Mouse (Mus musculus) forebrain, embryonic 14.5 days (tissue): ENCODE data around the gene Wipi2. TPM values are rescaled to one million over a fixed set of nuclear protein-coding genes. Genes with fewer than 3 reads are reported as not detected.
A peak's percentile ranks its signal among the peaks of the same experiment; 100 is the strongest.

Source experiments
- ATAC-seq: fragments of 200-750 bp; cut with Nextera tagmentation; 2 replicates; pipeline ENCODE4 v1.8.0; 2017; ENCODE audit warnings: mild to moderate bottlenecking, moderate library complexity
- DNase-seq: peaks from one replicate; pipeline ENCODE4 v3.0.0-alpha.2; 2015; ENCODE audit warnings: low spot score
- H3K27ac ChIP-seq: fragments of 300-500 bp; sonication (generic); 2 replicates; pipeline ENCODE4 v1.5.1; 2014; ENCODE audit warnings: low read depth, mild to moderate bottlenecking, control low read depth, low read length, moderate library complexity
- H3K27me3 ChIP-seq: fragments of 300-500 bp; sonication (generic); replicated peaks from 2 replicates; pipeline ENCODE4 v1.6.1; 2014; ENCODE audit warnings: low read length, control low read depth, mixed read lengths; ENCODE audit not compliant: control insufficient read depth, insufficient read depth
- H3K36me3 ChIP-seq: fragments of 300-500 bp; sonication (generic); 2 replicates; pipeline ENCODE4 v1.6.1; 2014; ENCODE audit warnings: low read length, control low read depth; ENCODE audit not compliant: control insufficient read depth, insufficient read depth
- H3K4me1 ChIP-seq: fragments of 300-500 bp; sonication (generic); 2 replicates; pipeline ENCODE4 v1.6.1; 2014; ENCODE audit warnings: antibody characterized with exemption, low read length, control low read depth; ENCODE audit not compliant: control insufficient read depth, insufficient read depth
- H3K4me2 ChIP-seq: fragments of 300-500 bp; sonication (generic); 2 replicates; pipeline ENCODE4 v1.6.1; 2014; ENCODE audit warnings: mild to moderate bottlenecking, control low read depth, low read length
- H3K4me3 ChIP-seq: fragments of 300-500 bp; sonication (generic); 2 replicates; pipeline ENCODE4 v1.5.1; 2014; ENCODE audit warnings: low read depth, low read length, control low read depth
- H3K9ac ChIP-seq: fragments of 300-500 bp; sonication (generic); 2 replicates; pipeline ENCODE4 v1.6.1; 2014; ENCODE audit warnings: mild to moderate bottlenecking, low read length, control low read depth, moderate library complexity
- H3K9me3 ChIP-seq: fragments of 300-500 bp; sonication (generic); replicated peaks from 2 replicates; pipeline ENCODE4 v1.6.1; 2016; ENCODE audit warnings: low read length, control low read depth, mixed read lengths; ENCODE audit not compliant: control insufficient read depth
- WGBS: fragments of 180-500 bp; shearing (Covaris S2); extraction: QIAGEN DNeasy Blood & Tissue Kit; methylation state at CpG from one replicate; pipeline ENCODE4 v1.1.7; 2014; 5-methylcytosine and 5-hydroxymethylcytosine counted together
- polyA plus RNA-seq: library from polyadenylated mRNA; unstranded; fragments of >200 nt; fragmentation: Nextera tagmentation; extraction: Ambion mirVana; gene quantifications from 2 replicates; pipeline ENCODE4 v1.2.1, GENCODE M21; 2014

Wipi2 gene
- polyA plus RNA-seq, 1 experiment from 2014 or later, result 41.5 TPM

- Histone ChIP-seq H3K27me3 (peaks cover 5% of the 10 kb centered on the region), H3K36me3 (peaks cover 15% of the 10 kb centered on the region; the same call in 1 of the 2 replicates), H3K4me3 (peak overlapping the region; percentile 76), H3K4me1 (peaks cover 15% of the 10 kb centered on the region), H3K27ac (no peak overlapping the region), H3K9ac (peak overlapping the region; percentile 94), H3K9me3 (no peaks in the 10 kb centered on the region), H3K4me2 (peak overlapping the region; percentile 80)
- DNase-seq, result peak; percentile 78
- ATAC-seq, result peak; percentile 85
- WGBS, result 1% methylated on average over 54 of the region's 72 CpGs
Measured at GRCm38 (mm10) chr5:142701651-142702510, 74.4 kb downstream of the Wipi2 start.

DNA sequence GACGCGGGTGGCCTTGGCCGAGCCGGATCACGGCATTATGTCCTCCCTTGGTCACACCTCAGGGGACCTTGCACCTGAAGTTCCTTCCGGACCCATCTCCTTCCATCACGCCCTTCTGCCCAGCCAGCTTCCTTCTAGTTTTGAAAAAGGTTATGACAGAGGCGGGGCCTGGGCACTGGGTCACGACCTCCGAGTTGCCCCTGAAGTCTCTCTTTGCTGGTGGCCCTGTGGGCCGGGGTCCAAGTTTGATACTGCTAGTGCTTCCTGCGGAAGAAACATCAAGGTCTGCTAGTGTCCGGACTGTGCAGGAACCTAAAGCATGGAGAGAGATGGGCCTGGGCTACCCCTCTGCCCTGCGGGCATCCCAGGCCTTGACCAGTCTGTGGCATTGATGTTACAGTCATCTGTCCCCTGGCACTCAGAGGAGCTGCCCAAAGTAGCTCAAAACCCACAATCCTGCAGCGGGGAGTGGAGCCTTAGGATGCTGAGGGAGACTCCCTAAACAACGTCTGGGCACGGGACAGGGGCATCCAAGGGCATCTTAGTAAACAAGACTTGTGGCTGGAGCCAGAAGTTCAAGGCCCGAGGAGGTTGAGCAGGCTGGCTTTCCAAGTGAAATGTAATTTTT lies 75.1 kb downstream of the Wipi2 start:
- DNase-seq, result no peak

DNA sequence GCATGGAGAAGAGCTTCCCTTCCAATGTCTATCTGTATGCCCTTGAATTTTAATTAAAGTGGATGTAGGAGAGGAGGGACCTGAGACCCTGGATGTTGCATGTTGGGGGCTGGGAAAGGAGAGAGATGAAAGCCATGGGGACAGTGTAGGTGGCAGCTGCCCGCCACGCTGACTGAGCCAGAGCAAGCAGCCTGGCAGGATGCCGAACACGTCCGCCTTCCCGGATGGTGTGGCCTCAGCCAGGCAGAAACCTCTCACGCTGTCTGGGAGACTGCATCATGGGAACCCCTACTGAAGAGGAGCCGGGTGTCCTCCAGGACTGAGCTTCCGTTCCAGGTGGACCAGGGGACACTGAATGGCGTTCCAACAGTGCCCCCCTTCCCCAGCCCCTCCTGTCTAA lies 76.1 kb downstream of the Wipi2 start:
- Histone ChIP-seq H3K27ac (no peak overlapping the region), H3K9ac (peak overlapping the region; percentile 94), H3K9me3 (no peaks in the 10 kb centered on the region), H3K4me2 (peak overlapping the region; percentile 80), H3K4me3 (peak overlapping the region; percentile 76), H3K36me3 (peaks cover 17% of the 10 kb centered on the region), H3K27me3 (peaks cover 5% of the 10 kb centered on the region), H3K4me1 (peaks cover 15% of the 10 kb centered on the region)
- peak; percentile 59 for DNase-seq
- ATAC-seq, result no peak
- 77% methylated on average over 10 of the region's 10 CpGs for WGBS

More for the DNA sequence above, 75.1 kb downstream of the Wipi2 start:
- Histone ChIP-seq H3K4me3 (peak overlapping the region; percentile 76), H3K4me1 (peaks cover 15% of the 10 kb centered on the region), H3K36me3 (peaks cover 15% of the 10 kb centered on the region; the same call in 1 of the 2 replicates), H3K27ac (no peak overlapping the region), H3K9me3 (no peaks in the 10 kb centered on the region), H3K4me2 (peak overlapping the region; percentile 80), H3K27me3 (peaks cover 5% of the 10 kb centered on the region), H3K9ac (peak overlapping the region; percentile 94)
- ATAC-seq, result no peak
- 19% methylated on average over 18 of the region's 18 CpGs for WGBS

DNA sequence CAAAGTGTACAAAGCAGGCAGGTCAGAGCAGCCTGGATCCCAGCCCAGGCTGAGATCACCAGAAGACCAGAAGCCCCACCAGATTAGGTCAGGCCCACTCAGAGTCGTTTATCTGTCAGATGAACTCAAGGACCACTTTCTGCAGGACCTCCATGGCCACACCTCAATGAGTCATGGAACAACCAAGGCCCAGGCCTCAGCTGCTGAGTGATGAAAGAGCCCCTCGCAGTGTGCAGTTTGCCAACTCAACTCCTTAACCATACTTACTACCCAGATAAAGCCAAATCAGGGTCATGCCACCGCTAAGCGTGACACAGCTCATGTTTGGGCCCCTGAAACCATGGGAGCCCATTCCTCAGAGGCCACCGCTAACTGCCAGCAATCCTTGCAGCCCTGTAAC lies 80.2 kb downstream of the Wipi2 start:
- no peak overlapping the region for H3K9ac ChIP-seq
- no peaks in the 10 kb centered on the region for H3K9me3 ChIP-seq
- WGBS, result 92% methylated on average over 5 of the region's 5 CpGs
- ATAC-seq, result no peak
- H3K27me3 ChIP-seq, result no peaks in the 10 kb centered on the region
- H3K4me1 ChIP-seq, result peaks cover 12% of the 10 kb centered on the region
- H3K36me3 ChIP-seq, result peaks cover 52% of the 10 kb centered on the region
- H3K4me2 ChIP-seq, result no peak overlapping the region
- DNase-seq, result no peak
- H3K27ac ChIP-seq, result no peak overlapping the region
- H3K4me3 ChIP-seq, result no peak overlapping the region

DNA sequence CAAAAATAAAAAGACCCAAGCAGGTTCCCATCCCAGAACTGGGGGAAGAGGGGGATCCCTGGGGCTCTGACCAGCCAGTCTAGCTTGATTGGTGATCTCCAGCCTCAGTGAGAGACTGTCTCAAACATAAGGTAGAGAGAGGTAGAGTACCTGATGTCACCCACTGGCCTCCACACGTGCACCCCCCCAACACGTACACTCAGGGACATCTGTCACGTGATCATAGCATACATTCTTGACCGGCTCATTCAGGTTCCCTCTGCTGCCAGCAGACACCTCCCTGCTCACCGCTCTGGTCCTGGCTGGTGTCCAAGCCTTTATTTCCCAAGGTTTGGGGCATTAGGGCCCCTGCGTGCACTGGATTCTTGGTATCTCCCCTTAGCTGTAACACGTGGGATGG lies 81.9 kb downstream of the Wipi2 start:
- 74% methylated on average over 7 of the region's 7 CpGs for WGBS
- Histone ChIP-seq H3K27ac (no peak overlapping the region), H3K9me3 (no peaks in the 10 kb centered on the region), H3K9ac (no peak overlapping the region), H3K4me3 (no peak overlapping the region), H3K4me2 (no peak overlapping the region), H3K4me1 (no peaks in the 10 kb centered on the region), H3K27me3 (no peaks in the 10 kb centered on the region), H3K36me3 (peaks cover 65% of the 10 kb centered on the region)
- DNase-seq, result no peak
- ATAC-seq, result no peak

- 86% methylated on average over 5 of the region's 5 CpGs for WGBS
- Histone ChIP-seq H3K4me2 (no peak overlapping the region), H3K9me3 (no peaks in the 10 kb centered on the region), H3K27ac (no peak overlapping the region), H3K9ac (no peak overlapping the region), H3K27me3 (no peaks in the 10 kb centered on the region), H3K4me3 (no peak overlapping the region), H3K36me3 (peaks cover 62% of the 10 kb centered on the region), H3K4me1 (no peaks in the 10 kb centered on the region)
- ATAC-seq (no peak), DNase-seq (no peak)
Measured at GRCm38 (mm10) chr5:142712373-142712772, 84.9 kb downstream of the Wipi2 start.

DNA sequence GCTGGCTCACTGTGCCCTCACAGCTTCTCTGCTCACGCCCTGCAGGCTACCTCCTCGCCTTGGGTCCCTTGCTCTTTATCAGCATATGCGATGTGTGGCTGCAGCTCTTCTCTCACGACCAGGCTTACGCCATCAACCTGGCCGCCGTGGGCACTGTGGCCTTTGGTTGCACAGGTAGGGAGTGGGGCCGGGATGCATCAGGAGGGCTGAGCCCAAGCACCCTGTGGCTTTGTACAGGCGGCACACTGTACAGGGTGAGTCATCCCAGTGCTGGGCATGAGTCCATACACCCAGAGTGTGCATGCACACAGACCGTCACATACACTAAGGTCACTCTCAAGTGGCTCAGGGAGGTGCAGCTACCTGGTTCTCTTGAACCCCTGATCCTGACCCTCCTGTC lies 86.5 kb downstream of the Wipi2 start:
- Histone ChIP-seq H3K36me3 (peaks cover 64% of the 10 kb centered on the region), H3K4me3 (no peak overlapping the region), H3K4me2 (no peak overlapping the region), H3K9me3 (no peaks in the 10 kb centered on the region), H3K4me1 (no peaks in the 10 kb centered on the region), H3K27ac (no peak overlapping the region), H3K9ac (no peak overlapping the region), H3K27me3 (no peaks in the 10 kb centered on the region)
- ATAC-seq (no peak), DNase-seq (no peak)
- 94% methylated on average over 10 of the region's 10 CpGs for WGBS

- Histone ChIP-seq H3K36me3 (peaks cover 61% of the 10 kb centered on the region), H3K9ac (no peak overlapping the region), H3K9me3 (no peaks in the 10 kb centered on the region), H3K4me3 (no peak overlapping the region), H3K4me1 (no peaks in the 10 kb centered on the region), H3K27me3 (no peaks in the 10 kb centered on the region), H3K4me2 (no peak overlapping the region), H3K27ac (no peak overlapping the region)
- 86% methylated on average over 9 of the region's 9 CpGs for WGBS
- DNase-seq, result no peak
- ATAC-seq, result no peak
Measured at GRCm38 (mm10) chr5:142715059-142715458, 87.6 kb downstream of the Wipi2 start.

- Histone ChIP-seq H3K27ac (no peak overlapping the region), H3K4me1 (no peaks in the 10 kb centered on the region), H3K36me3 (peaks cover 57% of the 10 kb centered on the region), H3K9ac (no peak overlapping the region), H3K4me3 (no peak overlapping the region), H3K27me3 (no peaks in the 10 kb centered on the region), H3K4me2 (no peak overlapping the region), H3K9me3 (no peaks in the 10 kb centered on the region)
- no peak for ATAC-seq
- 86% methylated on average over 6 of the region's 6 CpGs for WGBS
- DNase-seq, result no peak
Measured at GRCm38 (mm10) chr5:142716056-142716455, 88.6 kb downstream of the Wipi2 start.
